Mouse (Mus musculus) hindbrain, postnatal 0 days (tissue): ENCODE results near the gene Fmo5. TPM values are rescaled to one million over a fixed set of nuclear protein-coding genes. Genes with fewer than 3 reads are reported as not detected.

Source experiments
- ATAC-seq: fragments of 200-750 bp; cut with Nextera tagmentation; 2 replicates; pipeline ENCODE4 v1.8.0; 2017; ENCODE audit warnings: mild to moderate bottlenecking, moderate TSS enrichment, moderate library complexity
- DNase-seq: peaks from one replicate; pipeline ENCODE4 v3.0.0-alpha.2; 2015; ENCODE audit warnings: low spot score
- H3K27ac ChIP-seq: fragments of 300-500 bp; sonication (generic); 2 replicates; pipeline ENCODE4 v1.5.1; 2014; ENCODE audit warnings: mild to moderate bottlenecking
- H3K27me3 ChIP-seq: fragments of 300-500 bp; sonication (generic); 2 replicates; pipeline ENCODE4 v1.6.1; 2014; ENCODE audit warnings: low read length, mixed read lengths; ENCODE audit not compliant: insufficient read depth
- H3K36me3 ChIP-seq: fragments of 300-500 bp; sonication (generic); 2 replicates; pipeline ENCODE4 v1.6.1; 2014; ENCODE audit warnings: low read length, mixed read lengths; ENCODE audit not compliant: insufficient read depth
- H3K4me1 ChIP-seq: fragments of 300-500 bp; sonication (generic); 2 replicates; pipeline ENCODE4 v1.6.1; 2014; ENCODE audit warnings: antibody characterized with exemption, low read length, mixed read lengths; ENCODE audit not compliant: insufficient read depth
- H3K4me2 ChIP-seq: fragments of 300-500 bp; sonication (generic); 2 replicates; pipeline ENCODE4 v1.6.1; 2014; ENCODE audit warnings: low read depth, mild to moderate bottlenecking, low read length, moderate library complexity, mixed read lengths
- H3K4me3 ChIP-seq: fragments of 300-500 bp; sonication (generic); 2 replicates; pipeline ENCODE4 v1.5.1; 2014; ENCODE audit warnings: low read length
- H3K9ac ChIP-seq: fragments of 300-500 bp; sonication (generic); replicated peaks from 2 replicates; pipeline ENCODE4 v1.6.1; 2014; ENCODE audit warnings: mild to moderate bottlenecking, low read length, moderate library complexity, mixed read lengths
- H3K9me3 ChIP-seq: fragments of 300-500 bp; sonication (generic); 2 replicates; pipeline ENCODE4 v1.6.1; 2016; ENCODE audit warnings: low read length, mixed read lengths
- CTCF ChIP-seq: IDR thresholded peaks from 2 replicates; pipeline ENCODE4 v1.5.1; 2016; ENCODE audit warnings: antibody characterized with exemption, control low read depth, low read depth
- WGBS: fragments of 180-500 bp; shearing (Covaris S2); extraction: QIAGEN DNeasy Blood & Tissue Kit; methylation state at CpG from one replicate; pipeline ENCODE4 v1.1.7; 2014; 5-methylcytosine and 5-hydroxymethylcytosine counted together
- polyA plus RNA-seq: library from polyadenylated mRNA; unstranded; fragments of >200 nt; fragmentation: Nextera tagmentation; extraction: Ambion mirVana; gene quantifications from 2 replicates; pipeline ENCODE4 v1.2.1, GENCODE M21; 2015
- total RNA-seq: library from RNA; depleted of rRNA; stranded (reverse); fragments of >200 nt; gene quantifications from 2 replicates; pipeline ENCODE4 v1.2.3, GENCODE M21; 2014

Gene Fmo5
- total and polyA plus RNA-seq, 2 experiments from 2014 or later = 0.84 to 0.88 TPM

GRCm38 (mm10) chr3:97596796-97597195, 31.8 kb upstream of the Fmo5 start:
- H3K4me2 ChIP-seq = no peak overlapping the region
- 84% methylated on average over 8 of the region's 8 CpGs for WGBS
- no peaks in the 10 kb centered on the region for H3K36me3 ChIP-seq
- DNase-seq = no peak
- ATAC-seq = no peak
- no peak overlapping the region for H3K27ac ChIP-seq
- no peak for TF ChIP-seq CTCF
- no peak overlapping the region for H3K4me3 ChIP-seq
- H3K9me3 ChIP-seq = no peaks in the 10 kb centered on the region
- H3K4me1 ChIP-seq = no peaks in the 10 kb centered on the region
- H3K27me3 ChIP-seq = no peaks in the 10 kb centered on the region
- no peak overlapping the region for H3K9ac ChIP-seq

GRCm38 (mm10) chr3:97600050-97600832, 28.4 kb upstream of the Fmo5 start:
- Histone ChIP-seq H3K4me2 (no peak overlapping the region), H3K4me1 (no peaks in the 10 kb centered on the region), H3K4me3 (no peak overlapping the region), H3K27ac (no peak overlapping the region), H3K9ac (no peak overlapping the region), H3K9me3 (no peaks in the 10 kb centered on the region), H3K27me3 (no peaks in the 10 kb centered on the region), H3K36me3 (no peaks in the 10 kb centered on the region)
- WGBS = 97% methylated on average over 3 of the region's 3 CpGs
- DNase-seq (no peak), ATAC-seq (no peak)
- TF ChIP-seq CTCF = no peak

GRCm38 (mm10) chr3:97609201-97609844, 19.3 kb upstream of the Fmo5 start:
- Histone ChIP-seq H3K36me3 (no peaks in the 10 kb centered on the region), H3K27ac (peak overlapping the region; percentile 86; the same call in 1 of the 2 replicates), H3K27me3 (no peaks in the 10 kb centered on the region), H3K9ac (peak overlapping the region; percentile 75; the same call in 1 of the 2 replicates), H3K4me2 (peak overlapping the region; percentile 71), H3K9me3 (no peaks in the 10 kb centered on the region), H3K4me3 (peak overlapping the region; percentile 84), H3K4me1 (peaks cover 5% of the 10 kb centered on the region; the same call in 1 of the 2 replicates)
- TF ChIP-seq CTCF = peak; percentile 44
- ATAC-seq = peak; percentile 47
- WGBS = 3% methylated on average over 20 of the region's 20 CpGs
- peak; percentile 32 for DNase-seq

GRCm38 (mm10) chr3:97609845-97610410, 18.7 kb upstream of the Fmo5 start, which contains the start of gene Chd1l:
TSS of gene Chd1l (minus strand) at chr3:97610203.
- TF ChIP-seq CTCF = peak; percentile 85
- peak within 1 kb of the TSS; percentile 75 for H3K9ac ChIP-seq
- H3K4me1 ChIP-seq = peaks cover 5% of the 10 kb centered on the region; the same call in 1 of the 2 replicates
- WGBS = under 1% methylated on average over 56 of the region's 56 CpGs
- H3K36me3 ChIP-seq = no peaks in the 10 kb centered on the region
- peak within 1 kb of the TSS; percentile 84 for H3K4me3 ChIP-seq
- H3K4me2 ChIP-seq = peak within 1 kb of the TSS; percentile 71
- H3K9me3 ChIP-seq = no peaks in the 10 kb centered on the region
- H3K27me3 ChIP-seq = no peaks in the 10 kb centered on the region
- peak; percentile 95 for DNase-seq
- ATAC-seq = peak; percentile 95
- peak within 1 kb of the TSS; percentile 86 for H3K27ac ChIP-seq

GRCm38 (mm10) chr3:97611021-97611420, 17.6 kb upstream of the Fmo5 start:
- no peak for ATAC-seq

GRCm38 (mm10) chr3:97615154-97615553, 13.4 kb upstream of the Fmo5 start:
- Histone ChIP-seq H3K4me1 (no peaks in the 10 kb centered on the region), H3K9ac (no peak overlapping the region), H3K4me2 (no peak overlapping the region), H3K4me3 (no peak overlapping the region), H3K36me3 (no peaks in the 10 kb centered on the region), H3K27me3 (no peaks in the 10 kb centered on the region), H3K9me3 (no peaks in the 10 kb centered on the region), H3K27ac (no peak overlapping the region)
- DNase-seq (no peak), ATAC-seq (no peak)
- 53% methylated on average over 1 of the region's 1 CpGs for WGBS
- TF ChIP-seq CTCF = no peak

More at GRCm38 (mm10) chr3:97611021-97611420, 17.6 kb upstream of the Fmo5 start:
- no peak for DNase-seq
- no peaks in the 10 kb centered on the region for H3K27me3 ChIP-seq
- H3K4me1 ChIP-seq = peaks cover 5% of the 10 kb centered on the region; the same call in 1 of the 2 replicates
- H3K4me3 ChIP-seq = no peak overlapping the region
- H3K4me2 ChIP-seq = no peak overlapping the region
- WGBS = 96% methylated on average over 6 of the region's 6 CpGs
- no peaks in the 10 kb centered on the region for H3K9me3 ChIP-seq
- TF ChIP-seq CTCF = no peak
- no peaks in the 10 kb centered on the region for H3K36me3 ChIP-seq
- no peak overlapping the region for H3K27ac ChIP-seq
- no peak overlapping the region for H3K9ac ChIP-seq
